Mouse (Mus musculus) cerebellum, adult 2 months (tissue): ENCODE data around the gene Zfhx3.

ENCODE experiments used
- CTCF ChIP-seq: fragments of 200-500 bp; IDR thresholded peaks from 2 replicates; pipeline ENCODE4 v1.5.1; 2011; ENCODE audit warnings: low read depth, mild to moderate bottlenecking, control low read depth, low read length, moderate library complexity, borderline replicate concordance; ENCODE audit not compliant: insufficient read depth
- POLR2A ChIP-seq: fragments of 200-500 bp; IDR thresholded peaks from 2 replicates; pipeline ENCODE4 v1.6.1; 2011; ENCODE audit warnings: low read length, control low read depth, borderline replicate concordance; ENCODE audit not compliant: insufficient read depth

- TF ChIP-seq CTCF (no peak), POLR2A (no peak)
These were observed 962.0 kb downstream of the Zfhx3 start for GRCm38 (mm10) chr8:108904288-108904971.
